In genomic region chr8:71675456-71676019, GRCm38 (mm10) we compare ENCODE assay signal across 8 mouse cellular contexts. TPM values are rescaled to one million over a fixed set of nuclear protein-coding genes. Genes with fewer than 3 reads are reported as not detected.
A peak's percentile ranks its signal among the peaks of the same experiment; 100 is the strongest.
DNase-seq lines count a peak whose midpoint lies in the region; ATAC-seq and TF ChIP-seq lines count a peak whose summit lies in the region.

No protein-coding gene starts in this region.

- 34% methylated on average over 9 of the region's 9 CpGs for WGBS in limb, embryonic 15.5 days
- WGBS in stomach, postnatal 0 days = 39% methylated on average over 9 of the region's 9 CpGs

- DNase-seq in gastrocnemius, adult 2 months = no peak
- DNase-seq in gastrocnemius, postnatal 10 days = no peak
- DNase-seq in thymus, postnatal 0 days (ENCODE audit: low spot score) = peak; percentile 34
- no peak for DNase-seq in thymus, postnatal 36 days
- DNase-seq in stomach, postnatal 0 days (ENCODE audit: low spot score) = no peak
- no peak for DNase-seq in urinary bladder, adult 18-20 months (ENCODE audit: low spot score in 2 of 2)
- no peak for DNase-seq in MN1 (ENCODE audit: low spot score)

- TF ChIP-seq CTCF in gastrocnemius, adult 2 months (IDR thresholded peaks at IDR 0.05) = no peak
- TF ChIP-seq CTCF in stomach, postnatal 0 days (IDR thresholded peaks at IDR 0.05; ENCODE audit: low read depth) = no peak

- H3K4me2 ChIP-seq in limb, embryonic 15.5 days = peak overlapping the region; percentile 86
- peak overlapping the region; percentile 90 for H3K4me2 ChIP-seq in stomach, postnatal 0 days (replicated peaks; ENCODE audit: low read depth)

- intact Hi-C loops in gastrocnemius, adult 2 months (cut with DNase I) = no loop called here

- TF ChIP-seq EP300 in stomach, postnatal 0 days (optimal IDR thresholded peaks at IDR 0.05) = no peak

- H3K4me3 ChIP-seq in gastrocnemius, adult 2 months = peak overlapping the region; percentile 86
- peak overlapping the region; percentile 65 for H3K4me3 ChIP-seq in limb, embryonic 15.5 days
- peak overlapping the region; percentile 57 for H3K4me3 ChIP-seq in stomach, postnatal 0 days (ENCODE audit: low read depth, low read length)

- no peak for ATAC-seq in limb, embryonic 15.5 days (ENCODE audit: insufficient number of reproducible peaks, low FRiP score, low TSS enrichment, low read depth)
- ATAC-seq in stomach, postnatal 0 days (ENCODE audit: low FRiP score, low TSS enrichment) = no peak

- no peaks in the 10 kb centered on the region for H3K36me3 ChIP-seq in limb, embryonic 15.5 days
- H3K36me3 ChIP-seq in stomach, postnatal 0 days (ENCODE audit: control insufficient read depth, insufficient read depth, low read length) = no peaks in the 10 kb centered on the region

- H3K9ac ChIP-seq in limb, embryonic 15.5 days = no peak overlapping the region
- peak overlapping the region; percentile 69; the same call in 1 of the 2 replicates for H3K9ac ChIP-seq in stomach, postnatal 0 days (ENCODE audit: low read length)

- peaks cover 63% of the 10 kb centered on the region for H3K27me3 ChIP-seq in limb, embryonic 15.5 days
- H3K27me3 ChIP-seq in stomach, postnatal 0 days (ENCODE audit: control insufficient read depth, insufficient read depth, low read length) = no peaks in the 10 kb centered on the region

- no peaks in the 10 kb centered on the region; the same call in 1 of the 2 replicates for H3K9me3 ChIP-seq in limb, embryonic 15.5 days
- no peaks in the 10 kb centered on the region for H3K9me3 ChIP-seq in stomach, postnatal 0 days (ENCODE audit: control insufficient read depth, low read length)

- H3K4me1 ChIP-seq in limb, embryonic 15.5 days = peaks cover 49% of the 10 kb centered on the region
- H3K4me1 ChIP-seq in stomach, postnatal 0 days (replicated peaks; ENCODE audit: control insufficient read depth, insufficient read depth) = peaks cover 7% of the 10 kb centered on the region; the same call in 1 of the 2 replicates

- peak overlapping the region; percentile 86 for H3K27ac ChIP-seq in gastrocnemius, adult 2 months
- H3K27ac ChIP-seq in limb, embryonic 15.5 days = peak overlapping the region; percentile 71
- peak overlapping the region; percentile 83 for H3K27ac ChIP-seq in stomach, postnatal 0 days (replicated peaks)

RNA-seq across cellular contexts. Expression of gene Jak3, which starts 0.6 kb away (rescaled TPM):
- 1 to 10 TPM; 2.1 to 2.5 TPM for total RNA-seq in gastrocnemius, adult 2 months (2021)
- total RNA-seq in gastrocnemius, postnatal 10 days (2021) = 1 to 10 TPM; 3.9 to 5.8 TPM
- 17.0 and 20.3 TPM in 2 replicates for polyA plus RNA-seq in thymus, postnatal 0 days (2015; fragmentation: Nextera tagmentation; extraction: Ambion mirVana)
- polyA plus RNA-seq in limb, embryonic 15.5 days (2015; fragmentation: Nextera tagmentation; extraction: Ambion mirVana) = 5.3 and 6.4 TPM in 2 replicates
- 4.6 and 5.4 TPM in 2 replicates for polyA plus RNA-seq in stomach, postnatal 0 days (2015; fragmentation: Nextera tagmentation; extraction: Ambion mirVana)

RNA-seq across cellular contexts. Expression of gene Unc13a, which starts 4.0 kb away (rescaled TPM):
- total RNA-seq in gastrocnemius, adult 2 months (2021) = not detected
- total RNA-seq in gastrocnemius, postnatal 10 days (2021) = under 1 TPM; 0.38 to 0.45 TPM
- 0.58 and 0.68 TPM in 2 replicates for polyA plus RNA-seq in thymus, postnatal 0 days (2015; fragmentation: Nextera tagmentation; extraction: Ambion mirVana)
- 0.69 and 0.76 TPM in 2 replicates for polyA plus RNA-seq in limb, embryonic 15.5 days (2015; fragmentation: Nextera tagmentation; extraction: Ambion mirVana)
- 0.46 and 0.52 TPM in 2 replicates for polyA plus RNA-seq in stomach, postnatal 0 days (2015; fragmentation: Nextera tagmentation; extraction: Ambion mirVana)

RNA-seq across cellular contexts. Expression of gene Insl3, which starts 13.5 kb away (rescaled TPM):
- total RNA-seq in gastrocnemius, adult 2 months (2021) = 1 to 10 TPM in 1 of 2 experiments, not detected in 1; 1.4 TPM
- 1 to 10 TPM; 3.1 to 3.7 TPM for total RNA-seq in gastrocnemius, postnatal 10 days (2021)
- polyA plus RNA-seq in thymus, postnatal 0 days (2015; fragmentation: Nextera tagmentation; extraction: Ambion mirVana) = 3.7 and 6.7 TPM in 2 replicates
- polyA plus RNA-seq in limb, embryonic 15.5 days (2015; fragmentation: Nextera tagmentation; extraction: Ambion mirVana) = 0.63 and 0.96 TPM in 2 replicates
- polyA plus RNA-seq in stomach, postnatal 0 days (2015; fragmentation: Nextera tagmentation; extraction: Ambion mirVana) = 1.9 and 2.6 TPM in 2 replicates

RNA-seq across cellular contexts. Expression of gene B3gnt3, which starts 26.1 kb away (rescaled TPM):
- 1 to 10 TPM; 2.1 to 2.9 TPM for total RNA-seq in gastrocnemius, adult 2 months (2021)
- 1 to 10 TPM; 4.7 to 5.2 TPM for total RNA-seq in gastrocnemius, postnatal 10 days (2021)
- 2.1 and 2.7 TPM in 2 replicates for polyA plus RNA-seq in thymus, postnatal 0 days (2015; fragmentation: Nextera tagmentation; extraction: Ambion mirVana)
- polyA plus RNA-seq in limb, embryonic 15.5 days (2015; fragmentation: Nextera tagmentation; extraction: Ambion mirVana) = 1.7 and 2.6 TPM in 2 replicates
- polyA plus RNA-seq in stomach, postnatal 0 days (2015; fragmentation: Nextera tagmentation; extraction: Ambion mirVana) = 35.9 and 36.9 TPM in 2 replicates

RNA-seq across cellular contexts. Expression of gene Fcho1, which starts 50.0 kb away (rescaled TPM):
- not detected for total RNA-seq in gastrocnemius, adult 2 months (2021)
- total RNA-seq in gastrocnemius, postnatal 10 days (2021) = 1 to 10 TPM in 1 of 2 experiments, under 1 TPM in 1; 0.26 to 1.2 TPM
- polyA plus RNA-seq in thymus, postnatal 0 days (2015; fragmentation: Nextera tagmentation; extraction: Ambion mirVana) = 123 and 127 TPM in 2 replicates
- 7.7 and 8.9 TPM in 2 replicates for polyA plus RNA-seq in limb, embryonic 15.5 days (2015; fragmentation: Nextera tagmentation; extraction: Ambion mirVana)
- 4.8 and 5.9 TPM in 2 replicates for polyA plus RNA-seq in stomach, postnatal 0 days (2015; fragmentation: Nextera tagmentation; extraction: Ambion mirVana)
